Mouse (Mus musculus): ENCODE data around the gene Zfp616.

The Zfp616 gene

DNA sequence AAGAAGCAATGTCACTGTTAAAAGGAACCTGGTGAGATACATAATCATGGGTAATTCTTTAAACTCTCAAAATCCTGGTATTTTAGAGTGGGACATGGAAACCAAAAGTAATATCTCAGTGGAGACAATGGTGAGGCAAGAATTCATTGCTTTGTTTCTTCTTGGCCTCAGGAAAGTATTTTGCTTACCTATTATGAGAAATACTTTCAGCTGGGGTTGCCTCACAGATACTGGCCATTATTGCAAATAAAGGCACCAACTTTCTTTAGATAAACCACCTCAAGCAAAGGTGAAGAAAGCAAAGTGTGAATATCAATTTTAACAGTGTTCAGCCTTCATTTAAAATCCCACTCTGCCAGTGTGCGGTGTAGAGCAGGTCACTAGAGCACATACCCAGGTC lies at the start of gene Zfp616:
TSS of gene Zfp616 (plus strand) at position 301 of the 400 bp plus-strand sequence.
- DNase-seq (ENCODE audit: low read depth, low spot score), result no peak

- DNase-seq (ENCODE audit: low read depth, low spot score), result no peak
These were observed 18.4 kb upstream of the Zfp616 start for GRCm38 (mm10) chr11:74051347-74051746.

GRCm38 (mm10) chr11:74056451-74056850 lies 13.3 kb upstream of the Zfp616 start, which contains the start of the genes Olfr139 and Olfr399:
Gene Olfr139 (minus strand): TSS chr11:74056551.
Gene Olfr399 (minus strand): TSS chr11:74056615.
- no peak for DNase-seq (ENCODE audit: low read depth, low spot score)

- DNase-seq (ENCODE audit: low read depth, low spot score), result peak; percentile 46
These were observed 31.0 kb downstream of the Zfp616 start for GRCm38 (mm10) chr11:74100724-74101123.

- DNase-seq (ENCODE audit: low read depth, low spot score), result no peak
These were observed 31.8 kb downstream of the Zfp616 start for GRCm38 (mm10) chr11:74101507-74101906.

- no peak for DNase-seq (ENCODE audit: low read depth, low spot score)
These were observed 35.3 kb downstream of the Zfp616 start for GRCm38 (mm10) chr11:74105066-74105465.

- no peak for DNase-seq (ENCODE audit: low read depth, low spot score)
These were observed 43.7 kb downstream of the Zfp616 start, which contains the start of gene Olfr401 for GRCm38 (mm10) chr11:74113412-74113811. Gene Olfr401 (plus strand): TSS chr11:74113712.
